Mouse (Mus musculus) liver, embryonic 14.5 days (tissue): ENCODE measurements at regions not wholly inside any gene's neighbourhood (a gene's known extent, or its start where the extent isn't known, plus 50 kb on each side); places are given as distances from the start of the nearest gene placed in this dataset.

Source experiments
- CTCF ChIP-seq: IDR thresholded peaks from 2 replicates; pipeline ENCODE4 v1.5.1; 2016; ENCODE audit warnings: antibody characterized with exemption, low read depth, control low read depth
- EP300 ChIP-seq: IDR thresholded peaks from 2 replicates; pipeline ENCODE4 v1.6.1; 2016; ENCODE audit warnings: antibody characterized with exemption, low read depth

DNA sequence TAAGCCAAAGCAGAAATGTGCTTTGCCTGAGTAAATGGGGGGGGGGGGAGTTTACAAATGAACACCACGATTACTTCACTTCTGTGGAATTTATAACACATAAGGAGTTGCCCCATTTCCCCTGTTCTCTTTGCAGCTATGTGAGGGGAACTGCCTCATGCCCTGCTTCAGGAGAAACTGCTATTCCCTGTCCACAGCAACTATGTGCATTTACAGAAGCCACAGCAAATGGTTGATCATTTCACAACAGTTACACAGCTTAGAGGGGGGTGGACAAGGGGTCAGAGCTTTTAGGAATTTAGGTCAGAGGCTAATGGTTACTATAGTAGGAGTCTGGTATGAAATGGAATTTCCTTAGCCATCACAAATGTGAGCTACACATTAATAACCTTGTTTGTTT, 65.4 kb upstream of the Ifngr1 start:
- TF ChIP-seq EP300, result no peak
- TF ChIP-seq CTCF, result no peak
